Mouse (Mus musculus): ENCODE results near the gene Rrp1. TPM values are rescaled to one million over a fixed set of nuclear protein-coding genes. Genes with fewer than 3 reads are reported as not detected.
A peak's percentile ranks its signal among the peaks of the same experiment; 100 is the strongest.
"Not testable (repeated sequence)": the region's sequence is repeated elsewhere in the genome, so short reads cannot be mapped to it uniquely, and the experiment has no call there.

The Rrp1 gene
- total RNA-seq, 1 experiment from 2014 or later = 255 TPM

- peak; percentile 88 for DNase-seq
These were observed 12.6 kb upstream of the Rrp1 start, which contains the start of gene Cstb for GRCm38 (mm10) chr10:78425181-78426041. TSS of gene Cstb (plus strand) at chr10:78425669.

GRCm38 (mm10) chr10:78422614-78423013 lies 9.8 kb upstream of the Rrp1 start:
- DNase-seq = no peak

GRCm38 (mm10) chr10:78420929-78421328 lies 8.1 kb upstream of the Rrp1 start:
- DNase-seq = no peak

GRCm38 (mm10) chr10:78418791-78419190 lies 5.9 kb upstream of the Rrp1 start:
- no peak for DNase-seq

GRCm38 (mm10) chr10:78417888-78418287 lies 5.0 kb upstream of the Rrp1 start:
- peak; percentile 47 for DNase-seq

GRCm38 (mm10) chr10:78414936-78415335 lies 2.1 kb upstream of the Rrp1 start:
- DNase-seq = not testable (repeated sequence)

- DNase-seq = no peak
These were observed 293 bp upstream of the Rrp1 start for GRCm38 (mm10) chr10:78413152-78413520.

- no peak for DNase-seq
These were observed 992 bp downstream of the Rrp1 start for GRCm38 (mm10) chr10:78411851-78412250.

- peak; percentile 74 for DNase-seq
These were observed 3.6 kb downstream of the Rrp1 start for GRCm38 (mm10) chr10:78409035-78409788.

- no peak for DNase-seq
These were observed 5.7 kb downstream of the Rrp1 start for GRCm38 (mm10) chr10:78407132-78407531.

GRCm38 (mm10) chr10:78406152-78406551 lies 6.7 kb downstream of the Rrp1 start:
- DNase-seq = no peak

GRCm38 (mm10) chr10:78402301-78402922 lies 10.4 kb downstream of the Rrp1 start:
- DNase-seq = no peak

GRCm38 (mm10) chr10:78401127-78401526 lies 11.7 kb downstream of the Rrp1 start:
- DNase-seq = no peak

GRCm38 (mm10) chr10:78399090-78399657 lies 13.7 kb downstream of the Rrp1 start:
- DNase-seq = peak; percentile 67

- no peak for DNase-seq
These were observed 16.3 kb downstream of the Rrp1 start for GRCm38 (mm10) chr10:78396625-78396885.

GRCm38 (mm10) chr10:78395819-78396624 lies 16.8 kb downstream of the Rrp1 start:
- DNase-seq = peak; percentile 94

- DNase-seq = no peak
These were observed 17.5 kb downstream of the Rrp1 start for GRCm38 (mm10) chr10:78395377-78395776.

GRCm38 (mm10) chr10:78392072-78392471 lies 20.8 kb downstream of the Rrp1 start:
- DNase-seq = peak; percentile 87

- no peak for DNase-seq
These were observed 21.8 kb downstream of the Rrp1 start for GRCm38 (mm10) chr10:78390982-78391470.

- no peak for DNase-seq
These were observed 24.4 kb downstream of the Rrp1 start for GRCm38 (mm10) chr10:78388216-78388980.

- DNase-seq = no peak
These were observed 27.3 kb downstream of the Rrp1 start for GRCm38 (mm10) chr10:78385520-78385919.
